ENCODE assay signal across 11 mouse cellular contexts in genomic region chr10:68134549-68134948, GRCm38 (mm10).
DNase-seq lines count a peak whose midpoint lies in the region; ATAC-seq and TF ChIP-seq lines count a peak whose summit lies in the region.
"Had no signal": no experiment of that assay in that cellular context is flagged by ENCODE, and none has a peak within 500 bp of the region (broad histone marks: within the 10 kb centered on the region; RNA-seq: fewer than 3 reads in every experiment).

No protein-coding gene starts in this region.

- intact Hi-C loops in heart, postnatal 36 days (cut with DNase I) = loop anchor here (2.0 kb wide), 1 partner anchor 28 kb away; no protein-coding TSS in a partner anchor
- intact Hi-C loops in left cerebral cortex, adult 2 months (cut with DNase I) = no loop called here

- TF ChIP-seq POLR2A in cortical plate, adult 2 months (IDR thresholded peaks at IDR 0.05; ENCODE audit: extremely low read depth, insufficient read depth, low read length) = no peak

- 24% methylated on average over 4 of the region's 4 CpGs for WGBS in heart, embryonic 13.5 days

- H3K4me3 ChIP-seq in heart, embryonic 13.5 days = peak overlapping the region; percentile 63
- H3K4me3 ChIP-seq in left cerebral cortex, adult 2 months = peak overlapping the region; percentile 56
- no peak overlapping the region for H3K4me3 ChIP-seq in cortical plate, adult 2 months (ENCODE audit: insufficient read depth, low read length)

- peak overlapping the region; percentile 74 for H3K4me2 ChIP-seq in heart, embryonic 13.5 days

- no peak for DNase-seq in heart, postnatal 36 days
- DNase-seq in left cerebral cortex, adult 2 months (ENCODE audit: extremely low spot score in 1 of 2, low spot score in 2 of 2) = no peak
- no peak for DNase-seq in left cerebral cortex, adult 9 months (ENCODE audit: low spot score in 2 of 2)
- peak; percentile 59 for DNase-seq in lung, postnatal 36 days
- no peak for DNase-seq in embryo, embryonic 10 days (ENCODE audit: low spot score)
- DNase-seq: adrenal gland, postnatal 10 days; right cerebral cortex, postnatal 25 days had no signal

- no peak for ATAC-seq in heart, embryonic 13.5 days (ENCODE audit: extremely low read depth, insufficient number of reproducible peaks, low FRiP score, low TSS enrichment)
- ATAC-seq: midbrain, embryonic 16.5 days had no signal

- no peaks in the 10 kb centered on the region for H3K9me3 ChIP-seq in heart, embryonic 13.5 days
- H3K9me3 ChIP-seq: forebrain, embryonic 10.5 days had no signal

- peaks cover 74% of the 10 kb centered on the region for H3K4me1 ChIP-seq in heart, embryonic 13.5 days
- H3K4me1 ChIP-seq in cortical plate, adult 2 months (ENCODE audit: control insufficient read depth, insufficient read depth, low read length) = no peaks in the 10 kb centered on the region; the same call in 1 of the 2 replicates

- H3K36me3 ChIP-seq in heart, embryonic 13.5 days = peaks cover 42% of the 10 kb centered on the region

- H3K27ac ChIP-seq in heart, embryonic 13.5 days (replicated peaks) = peak overlapping the region; percentile 95
- peak overlapping the region; percentile 85; the same call in 1 of the 2 replicates for H3K27ac ChIP-seq in left cerebral cortex, adult 2 months
- H3K27ac ChIP-seq in cortical plate, adult 2 months (ENCODE audit: insufficient read depth, low read length) = 0 out of 2 replicates have a peak overlapping the region, but pooled peaks have one; percentile 14
- H3K27ac ChIP-seq: forebrain, embryonic 10.5 days had no signal

- peak overlapping the region; percentile 85 for H3K9ac ChIP-seq in heart, embryonic 13.5 days

- TF ChIP-seq CTCF in left cerebral cortex, adult 2 months (IDR thresholded peaks at IDR 0.05) = no peak
- TF ChIP-seq CTCF in cortical plate, adult 2 months (IDR thresholded peaks at IDR 0.05; ENCODE audit: extremely low read depth, insufficient read depth, low read length) = no peak

- no peaks in the 10 kb centered on the region for H3K27me3 ChIP-seq in heart, embryonic 13.5 days (replicated peaks)

Comparison
In these comparisons a context has a peak if more than half of its experiments do, and no peak if none do; other contexts are left out.
1. H3K27ac ChIP-seq: peak in every context shown above with its lines; median percentile 95 in heart, embryonic 13.5 days; 85 in left cerebral cortex, adult 2 months; 14 in cortical plate, adult 2 months.